Mouse (Mus musculus) bone marrow macrophage, adult 2 months (primary cell): ENCODE measurements at regions not wholly inside any gene's neighbourhood (a gene's known extent, or its start where the extent isn't known, plus 50 kb on each side); places are given as distances from the start of the nearest gene placed in this dataset.

Source experiments
- CTCF ChIP-seq: IDR thresholded peaks from 2 replicates; pipeline ENCODE4 v1.5.1; 2012; ENCODE audit warnings: low read depth, mild to moderate bottlenecking, low read length, moderate library complexity
- POLR2A ChIP-seq: IDR thresholded peaks from 2 replicates; pipeline ENCODE4 v1.6.1; 2012; ENCODE audit warnings: mild to moderate bottlenecking, low read depth, low read length, borderline replicate concordance

DNA sequence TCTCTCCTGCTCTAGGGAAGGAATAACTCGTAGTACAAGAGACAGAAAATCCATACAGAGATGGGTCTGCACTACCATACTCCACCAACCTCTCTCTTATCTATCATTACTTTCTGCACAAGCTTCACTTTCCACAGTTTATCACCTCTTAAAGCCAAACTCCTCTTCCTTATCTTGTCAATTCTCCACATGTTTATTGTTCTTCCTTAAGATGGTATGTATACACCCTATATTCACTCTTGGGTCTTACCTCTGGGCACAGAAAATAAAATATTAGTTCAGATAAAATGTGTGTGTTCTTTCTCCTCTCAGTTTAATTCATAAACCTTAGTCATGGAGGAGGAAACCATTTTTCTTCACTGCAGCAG is 80.1 kb downstream of the Cd24a start:
- TF ChIP-seq CTCF, result no peak
- no peak for TF ChIP-seq POLR2A
